Mouse (Mus musculus) kidney, postnatal 0 days (tissue): ENCODE data around the gene Dcst1. TPM values are rescaled to one million over a fixed set of nuclear protein-coding genes. Genes with fewer than 3 reads are reported as not detected.

ENCODE experiments used
- ATAC-seq: fragments of 200-750 bp; cut with Nextera tagmentation; replicated peaks from 2 replicates; pipeline ENCODE4 v1.8.0; 2017; ENCODE audit warnings: low read depth, moderate number of reproducible peaks, moderate TSS enrichment, moderate library complexity; ENCODE audit not compliant: low FRiP score
- DNase-seq: peaks from one replicate; pipeline ENCODE4 v3.0.0-alpha.2; 2016; ENCODE audit warnings: low spot score
- H3K27ac ChIP-seq: fragments of 300-500 bp; sonication (generic); 2 replicates; pipeline ENCODE4 v1.5.1; 2014; ENCODE audit warnings: mild to moderate bottlenecking
- H3K27me3 ChIP-seq: fragments of 300-500 bp; sonication (generic); 2 replicates; pipeline ENCODE4 v1.6.1; 2014; ENCODE audit warnings: low read length, mixed read lengths; ENCODE audit not compliant: insufficient read depth
- H3K36me3 ChIP-seq: fragments of 300-500 bp; sonication (generic); 2 replicates; pipeline ENCODE4 v1.6.1; 2014; ENCODE audit warnings: low read length, mixed read lengths; ENCODE audit not compliant: insufficient read depth
- H3K4me1 ChIP-seq: fragments of 300-500 bp; sonication (generic); replicated peaks from 2 replicates; pipeline ENCODE4 v1.6.1; 2014; ENCODE audit warnings: antibody characterized with exemption, low read length, mixed read lengths; ENCODE audit not compliant: insufficient read depth
- H3K4me2 ChIP-seq: fragments of 300-500 bp; sonication (generic); 2 replicates; pipeline ENCODE4 v1.6.1; 2014; ENCODE audit warnings: mild to moderate bottlenecking, low read length, moderate library complexity, mixed read lengths
- H3K4me3 ChIP-seq: fragments of 300-500 bp; sonication (generic); replicated peaks from 2 replicates; pipeline ENCODE4 v1.5.1; 2014; ENCODE audit warnings: low read depth, low read length
- H3K9ac ChIP-seq: fragments of 300-500 bp; sonication (generic); 2 replicates; pipeline ENCODE4 v1.6.1; 2014; ENCODE audit warnings: low read depth, low read length
- H3K9me3 ChIP-seq: fragments of 300-500 bp; sonication (generic); replicated peaks from 2 replicates; pipeline ENCODE4 v1.6.1; 2016; ENCODE audit warnings: low read length, inconsistent platforms, mixed read lengths
- CTCF ChIP-seq: IDR thresholded peaks from 2 replicates; pipeline ENCODE4 v1.5.1; 2016; ENCODE audit warnings: antibody characterized with exemption, low read depth, mild to moderate bottlenecking, moderate library complexity
- WGBS: fragments of 180-500 bp; shearing (Covaris S2); extraction: QIAGEN DNeasy Blood & Tissue Kit; methylation state at CpG from one replicate; pipeline ENCODE4 v1.1.7; 2014; 5-methylcytosine and 5-hydroxymethylcytosine counted together
- polyA plus RNA-seq: library from polyadenylated mRNA; unstranded; fragments of >200 nt; fragmentation: Nextera tagmentation; extraction: Ambion mirVana; gene quantifications from 2 replicates; pipeline ENCODE4 v1.2.1, GENCODE M21; 2015

The Dcst1 gene
- polyA plus RNA-seq, 1 experiment from 2014 or later: 6.2 TPM

- no peaks in the 10 kb centered on the region for H3K27me3 ChIP-seq
- H3K27ac ChIP-seq: peak overlapping the region; percentile 75
- peaks cover 8% of the 10 kb centered on the region for H3K36me3 ChIP-seq
- TF ChIP-seq CTCF: no peak
- peak overlapping the region; percentile 75 for H3K4me3 ChIP-seq
- H3K4me1 ChIP-seq: peaks cover 6% of the 10 kb centered on the region; the same call in 1 of the 2 replicates
- DNase-seq (peak; percentile 50), ATAC-seq (peak; percentile 47)
- peak overlapping the region; percentile 61 for H3K9ac ChIP-seq
- peak overlapping the region; percentile 97 for H3K4me2 ChIP-seq
- no peaks in the 10 kb centered on the region for H3K9me3 ChIP-seq
- WGBS: 1% methylated on average over 38 of the region's 38 CpGs
Measured at GRCm38 (mm10) chr3:89348911-89349868, 15.9 kb downstream of the Dcst1 start.

GRCm38 (mm10) chr3:89347916-89348315 lies 17.1 kb downstream of the Dcst1 start:
- H3K27ac ChIP-seq: no peak overlapping the region
- 74% methylated on average over 1 of the region's 1 CpGs for WGBS

DNA sequence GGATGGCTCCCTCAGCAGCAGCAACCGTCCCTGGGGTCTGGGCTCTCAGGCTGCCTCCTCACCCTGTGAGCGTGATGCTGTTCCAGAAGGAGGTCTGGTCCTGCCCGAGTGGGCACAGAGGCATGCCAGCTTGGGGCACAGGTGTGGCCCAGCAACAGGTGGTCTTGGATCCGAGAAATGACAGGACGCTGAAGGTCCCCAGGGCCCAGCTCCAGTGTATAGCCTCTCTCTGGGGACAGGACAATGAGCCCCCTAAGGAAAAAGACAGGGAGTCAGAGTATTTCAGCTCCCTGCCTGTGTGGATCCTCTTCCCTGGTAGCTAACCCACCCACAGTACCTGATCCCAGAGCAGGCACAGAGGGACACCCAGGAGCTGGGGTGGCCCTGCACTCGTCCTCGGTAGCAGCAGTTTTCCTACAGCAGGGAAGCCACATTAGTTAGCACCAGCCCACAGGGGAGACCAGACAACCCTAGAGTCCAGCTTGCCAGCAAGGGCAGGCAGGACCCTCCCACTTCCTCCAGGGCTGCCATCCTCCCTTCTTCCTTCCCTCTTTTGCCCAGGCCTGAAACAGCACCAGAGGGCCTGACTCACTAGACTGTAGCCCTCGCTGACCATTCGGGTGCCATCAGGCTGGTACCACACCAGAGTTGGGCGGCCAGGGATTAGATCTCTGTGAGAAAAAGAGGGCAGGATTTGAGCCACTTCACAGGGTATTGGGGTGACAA lies 18.1 kb downstream of the Dcst1 start:
- H3K4me2 ChIP-seq: peak overlapping the region; percentile 10; the same call in 1 of the 2 replicates
- no peaks in the 10 kb centered on the region for H3K9me3 ChIP-seq
- TF ChIP-seq CTCF: no peak
- ATAC-seq (no peak), DNase-seq (no peak)
- no peaks in the 10 kb centered on the region for H3K27me3 ChIP-seq
- WGBS: 81% methylated on average over 10 of the region's 10 CpGs
- H3K36me3 ChIP-seq: peaks cover 17% of the 10 kb centered on the region
- no peak overlapping the region for H3K27ac ChIP-seq
- no peak overlapping the region for H3K4me3 ChIP-seq
- H3K9ac ChIP-seq: no peak overlapping the region
- H3K4me1 ChIP-seq: peaks cover 6% of the 10 kb centered on the region; the same call in 1 of the 2 replicates

More at GRCm38 (mm10) chr3:89347916-89348315, 17.1 kb downstream of the Dcst1 start:
- Histone ChIP-seq H3K27me3 (no peaks in the 10 kb centered on the region), H3K36me3 (peaks cover 17% of the 10 kb centered on the region), H3K9me3 (no peaks in the 10 kb centered on the region), H3K4me1 (peaks cover 6% of the 10 kb centered on the region; the same call in 1 of the 2 replicates), H3K4me2 (peak overlapping the region; percentile 97; the same call in 1 of the 2 replicates), H3K9ac (no peak overlapping the region), H3K4me3 (no peak overlapping the region)
- no peak for ATAC-seq
- TF ChIP-seq CTCF: no peak
- DNase-seq: no peak

DNA sequence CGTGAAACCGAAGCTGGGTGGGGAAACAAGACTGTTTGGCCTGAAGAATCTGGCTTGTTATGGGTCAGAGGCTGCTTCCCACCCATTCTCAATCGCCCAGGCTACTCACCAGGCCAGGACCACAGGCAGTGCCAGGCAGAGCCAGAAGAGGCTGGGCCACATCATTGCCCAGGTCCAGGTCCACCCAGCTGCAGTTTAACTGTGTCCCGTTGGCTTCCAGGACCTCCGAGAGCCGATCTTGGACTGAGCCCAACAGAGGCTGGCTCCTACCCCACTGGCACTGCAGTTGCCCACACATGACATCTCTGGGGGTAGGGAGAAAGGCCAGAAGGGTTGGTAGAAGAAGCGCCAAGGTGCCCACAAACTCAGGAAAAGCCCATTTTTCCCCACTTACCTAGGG lies 21.8 kb downstream of the Dcst1 start:
- ATAC-seq (no peak), DNase-seq (no peak)
- Histone ChIP-seq H3K4me1 (peaks cover 2% of the 10 kb centered on the region), H3K4me3 (no peak overlapping the region), H3K36me3 (peaks cover 17% of the 10 kb centered on the region), H3K27ac (no peak overlapping the region), H3K9ac (no peak overlapping the region), H3K4me2 (no peak overlapping the region), H3K27me3 (no peaks in the 10 kb centered on the region), H3K9me3 (no peaks in the 10 kb centered on the region)
- TF ChIP-seq CTCF: no peak
- 82% methylated on average over 7 of the region's 7 CpGs for WGBS

DNA sequence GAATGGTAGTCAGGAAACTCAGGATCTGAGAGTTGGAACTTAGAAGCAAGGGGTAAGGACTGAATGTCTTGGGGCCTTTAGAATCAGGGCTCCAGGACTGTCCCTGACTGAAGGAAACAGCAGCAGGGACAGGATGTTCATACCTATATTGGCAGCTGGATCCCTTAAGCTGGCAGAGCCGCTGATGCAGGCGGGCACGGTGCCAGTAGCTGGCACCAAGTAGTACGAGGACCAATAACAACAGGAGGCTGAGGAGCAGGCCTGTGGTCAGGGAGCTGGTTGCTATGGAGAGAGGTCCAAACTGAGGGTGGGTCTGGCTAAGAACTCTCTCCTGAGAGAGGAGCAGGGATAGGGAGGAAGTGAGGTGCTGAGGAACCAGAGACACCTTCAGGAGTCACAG lies 23.3 kb downstream of the Dcst1 start:
- no peak for TF ChIP-seq CTCF
- Histone ChIP-seq H3K4me2 (no peak overlapping the region), H3K27me3 (no peaks in the 10 kb centered on the region), H3K4me3 (no peak overlapping the region), H3K36me3 (peaks cover 17% of the 10 kb centered on the region), H3K4me1 (peaks cover 5% of the 10 kb centered on the region), H3K9me3 (no peaks in the 10 kb centered on the region), H3K9ac (no peak overlapping the region), H3K27ac (no peak overlapping the region)
- no peak for ATAC-seq
- WGBS: 88% methylated on average over 4 of the region's 4 CpGs
- DNase-seq: no peak

DNA sequence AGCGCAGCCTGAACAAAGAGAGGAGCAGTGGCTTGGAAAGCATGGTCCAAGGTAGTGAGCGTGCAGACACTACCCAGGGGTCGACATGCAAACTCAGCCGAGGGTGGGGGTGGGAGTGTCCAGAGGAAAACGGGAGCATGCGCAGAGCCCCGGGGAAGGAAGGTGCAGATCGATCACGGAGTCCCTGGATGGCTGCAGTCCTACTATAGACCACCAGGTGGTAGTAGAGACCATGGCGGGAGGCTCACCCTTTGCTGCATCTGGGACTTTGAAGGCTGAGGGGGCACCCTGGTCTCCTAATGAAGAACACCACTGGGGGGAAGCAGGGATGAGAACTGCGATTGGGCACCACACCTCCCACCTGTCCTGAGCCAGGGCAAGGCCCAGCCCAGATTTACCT lies 24.6 kb downstream of the Dcst1 start:
- H3K9me3 ChIP-seq: no peaks in the 10 kb centered on the region
- H3K4me1 ChIP-seq: peaks cover 5% of the 10 kb centered on the region
- no peak overlapping the region for H3K4me3 ChIP-seq
- 4% methylated on average over 11 of the region's 11 CpGs for WGBS
- H3K36me3 ChIP-seq: peaks cover 16% of the 10 kb centered on the region
- H3K9ac ChIP-seq: no peak overlapping the region
- H3K4me2 ChIP-seq: peak overlapping the region; percentile 50
- ATAC-seq: no peak
- H3K27ac ChIP-seq: no peak overlapping the region
- H3K27me3 ChIP-seq: no peaks in the 10 kb centered on the region
- TF ChIP-seq CTCF: peak; percentile 97
- peak; percentile 78 for DNase-seq
